Mouse (Mus musculus) erythroblast, embryonic 14.5 days (primary cell): ENCODE results near the gene Fam83e. TPM values are rescaled to one million over a fixed set of nuclear protein-coding genes. Genes with fewer than 3 reads are reported as not detected.

Experiments
- H3K27me3 ChIP-seq: 2 replicates; pipeline ENCODE4 v1.6.1; 2012; ENCODE audit warnings: inconsistent platforms; ENCODE audit not compliant: control insufficient read depth
- H3K36me3 ChIP-seq: 2 replicates; pipeline ENCODE4 v1.6.1; 2012; ENCODE audit warnings: mild to moderate bottlenecking, inconsistent platforms; ENCODE audit not compliant: control insufficient read depth
- H3K4me1 ChIP-seq: 2 replicates; pipeline ENCODE4 v1.6.1; 2012; ENCODE audit warnings: inconsistent platforms; ENCODE audit not compliant: control insufficient read depth
- H3K4me3 ChIP-seq: replicated peaks from 2 replicates; pipeline ENCODE3; 2012; ENCODE audit warnings: moderate library complexity, mild to moderate bottlenecking, inconsistent platforms
- H3K9me3 ChIP-seq: 2 replicates; pipeline ENCODE4 v1.6.1; 2012; ENCODE audit warnings: low read length, inconsistent platforms, mixed read lengths; ENCODE audit not compliant: control insufficient read depth
- GATA1 ChIP-seq: IDR thresholded peaks from 2 replicates; pipeline ENCODE4 v1.6.1; 2012; ENCODE audit warnings: low read length, inconsistent platforms, mixed read lengths
- TAL1 ChIP-seq: IDR thresholded peaks from 3 replicates; pipeline ENCODE4 v1.6.1; 2012; ENCODE audit warnings: low read length, inconsistent platforms, mixed read lengths
- polyA plus RNA-seq: library from polyadenylated mRNA; stranded (reverse); fragments of >175 nt; gene quantifications from 2 replicates; pipeline ENCODE4 v1.2.3, GENCODE M21; 2012

Gene Fam83e
- polyA plus RNA-seq, 1 experiment, result 0.11 TPM

DNA sequence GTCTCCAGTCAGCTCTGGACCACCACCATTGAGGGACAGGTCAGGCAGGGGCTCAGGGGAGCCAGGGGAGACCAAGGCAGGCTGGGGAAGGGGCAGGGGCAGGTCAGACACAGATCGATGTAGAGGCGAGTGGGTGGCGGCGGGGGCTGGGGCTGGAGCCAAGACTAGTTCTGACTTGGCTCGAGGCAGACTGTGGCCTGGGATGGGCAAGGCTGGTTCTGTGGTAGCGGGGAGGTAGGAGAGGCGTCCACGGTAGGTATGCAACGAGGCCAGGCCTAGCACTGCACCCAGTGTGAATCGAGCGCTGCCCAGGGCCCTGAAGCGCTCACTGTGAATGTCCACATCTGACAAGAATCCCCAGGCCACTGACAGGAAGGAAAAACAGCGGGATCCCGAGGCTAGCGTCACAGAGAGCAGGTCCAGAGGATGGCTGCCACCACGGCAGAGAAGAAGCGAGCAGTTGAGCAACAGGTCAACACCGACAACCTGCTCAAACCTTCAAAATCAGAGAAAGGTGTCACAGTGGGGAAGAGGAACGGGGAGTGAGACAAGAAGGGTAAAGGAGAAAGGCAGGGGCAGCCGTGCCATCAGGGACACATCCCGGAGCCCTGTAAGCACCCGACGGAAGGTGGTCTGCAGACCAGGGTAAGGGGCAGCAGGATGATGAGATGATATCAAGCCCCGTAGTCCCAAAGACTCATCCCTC is 9.5 kb upstream of the Fam83e start:
- no peaks in the 10 kb centered on the region for H3K9me3 ChIP-seq
- peaks cover 45% of the 10 kb centered on the region for H3K36me3 ChIP-seq
- H3K4me3 ChIP-seq, result no peak overlapping the region
- no peaks in the 10 kb centered on the region for H3K27me3 ChIP-seq
- no peak for TF ChIP-seq TAL1
- TF ChIP-seq GATA1, result no peak
- H3K4me1 ChIP-seq, result peaks cover 65% of the 10 kb centered on the region

DNA sequence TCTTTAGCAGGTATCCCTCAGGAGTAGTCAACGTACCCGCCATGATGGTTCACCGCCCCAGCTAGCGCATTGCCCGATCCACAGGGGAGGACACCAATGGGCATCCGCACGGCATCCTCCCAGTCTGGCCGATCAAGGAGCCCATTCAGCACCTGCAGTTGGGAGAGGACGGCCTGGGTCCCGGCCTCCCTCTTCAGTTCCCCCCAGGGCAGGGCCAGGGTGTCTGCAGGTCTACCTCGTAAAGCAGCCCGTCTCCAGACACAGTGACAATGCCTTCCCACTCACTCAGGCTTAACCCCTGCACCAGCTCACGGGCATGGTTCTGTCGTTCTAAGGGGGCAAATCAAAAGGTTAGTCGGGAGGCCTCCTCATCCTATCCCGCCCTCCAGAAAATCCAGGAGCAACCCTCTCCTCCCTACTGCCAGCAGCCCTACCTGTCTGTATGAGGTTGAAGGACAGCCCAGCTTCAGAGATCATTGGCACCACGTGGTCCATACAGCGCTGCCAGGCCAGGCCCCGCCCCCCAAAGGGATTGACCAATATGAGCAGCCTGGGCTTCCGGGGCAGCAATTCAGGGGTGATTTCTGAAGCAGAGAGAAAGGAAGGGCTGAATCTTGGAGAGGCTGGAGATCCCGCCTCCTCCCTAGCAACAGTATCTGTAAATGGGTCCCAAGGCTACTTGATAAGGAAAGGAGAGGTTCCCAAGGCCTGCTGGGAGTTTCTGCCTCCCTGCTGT is 8.8 kb upstream of the Fam83e start:
- no peak for TF ChIP-seq TAL1

DNA sequence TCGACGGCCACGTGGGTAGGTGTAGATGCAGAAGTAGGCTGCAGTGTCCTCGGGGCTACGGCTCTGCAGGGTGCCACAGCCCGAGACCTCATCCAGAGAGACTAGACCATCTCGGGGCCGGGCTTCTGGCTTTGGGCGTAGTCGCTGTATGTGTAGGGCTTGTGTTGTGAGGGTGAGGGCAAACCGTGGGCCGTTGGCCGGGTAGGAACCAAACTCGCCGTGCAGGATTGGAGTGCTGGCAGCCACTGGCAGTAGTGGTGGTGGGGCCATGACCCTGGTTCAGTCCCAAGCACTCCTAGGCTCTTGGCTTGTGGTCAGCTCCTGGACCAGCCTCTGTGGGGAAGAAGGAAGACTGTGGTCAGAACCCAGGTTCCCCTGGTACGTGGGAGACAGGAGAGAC is 7.6 kb upstream of the Fam83e start:
- Histone ChIP-seq H3K9me3 (no peaks in the 10 kb centered on the region), H3K4me3 (no peak overlapping the region), H3K36me3 (peaks cover 46% of the 10 kb centered on the region), H3K27me3 (no peaks in the 10 kb centered on the region), H3K4me1 (peaks cover 56% of the 10 kb centered on the region)
- TF ChIP-seq TAL1 (no peak), GATA1 (no peak)

More for the DNA sequence above, 8.8 kb upstream of the Fam83e start:
- Histone ChIP-seq H3K9me3 (no peaks in the 10 kb centered on the region), H3K4me1 (peaks cover 65% of the 10 kb centered on the region), H3K27me3 (no peaks in the 10 kb centered on the region), H3K36me3 (peaks cover 46% of the 10 kb centered on the region), H3K4me3 (no peak overlapping the region)

DNA sequence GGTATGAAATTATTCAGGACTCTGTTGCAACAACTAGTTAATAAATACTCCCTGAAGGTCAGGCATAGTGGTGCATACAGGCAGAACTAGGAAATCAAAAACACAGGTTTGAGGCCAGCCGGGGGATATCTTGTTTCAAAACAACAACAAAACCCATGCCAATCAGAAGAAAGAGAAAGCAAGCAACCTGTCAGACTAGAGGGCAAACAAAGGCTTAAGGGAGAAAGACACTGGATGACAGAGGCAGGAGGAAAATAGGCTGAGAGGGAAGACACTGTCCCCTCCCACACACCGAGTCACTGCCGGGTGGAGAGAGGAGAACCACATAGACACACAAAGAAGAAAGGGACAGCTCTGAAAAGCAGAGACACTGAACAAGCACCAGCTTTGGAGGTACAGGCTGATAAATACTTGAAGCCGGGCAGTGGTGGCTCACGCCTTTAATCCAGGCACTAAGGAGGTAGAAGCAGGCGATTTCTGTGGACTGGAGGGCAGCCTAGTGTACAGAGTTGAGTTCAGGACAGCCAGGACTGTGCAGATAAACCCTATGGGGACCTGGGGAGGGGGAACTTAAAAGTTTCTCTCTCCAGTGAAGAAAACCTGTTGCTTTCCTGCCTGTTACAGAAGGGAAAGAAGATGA is 7.0 kb upstream of the Fam83e start:
- no peaks in the 10 kb centered on the region for H3K9me3 ChIP-seq
- H3K36me3 ChIP-seq, result peaks cover 49% of the 10 kb centered on the region

DNA sequence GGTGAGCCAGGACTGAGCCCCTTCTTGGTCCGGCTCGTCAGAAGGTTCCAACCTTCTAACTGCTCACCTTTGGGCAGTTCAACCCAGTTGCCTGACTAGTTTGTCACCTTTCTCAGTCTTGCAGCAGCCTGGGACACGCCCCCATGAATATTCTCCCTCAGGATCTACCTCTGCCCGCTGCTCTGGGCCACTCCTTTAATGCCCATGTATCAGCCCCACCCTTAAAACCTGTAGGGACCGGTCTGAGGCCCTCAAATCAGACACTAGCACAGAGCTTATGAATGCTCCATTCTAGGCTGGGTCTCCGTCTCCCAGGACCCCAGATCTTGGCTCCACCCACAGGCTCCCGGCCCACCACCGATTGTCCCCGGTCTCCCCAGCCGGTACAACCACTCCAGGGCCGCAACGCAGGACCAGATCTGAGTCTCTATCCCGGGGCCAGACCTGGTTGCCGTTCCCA is 6.4 kb upstream of the Fam83e start:
- Histone ChIP-seq H3K4me1 (peaks cover 66% of the 10 kb centered on the region), H3K4me3 (peak overlapping the region; percentile 83), H3K9me3 (no peaks in the 10 kb centered on the region), H3K36me3 (peaks cover 54% of the 10 kb centered on the region), H3K27me3 (no peaks in the 10 kb centered on the region)
- TF ChIP-seq TAL1 (no peak), GATA1 (no peak)

More for the DNA sequence above, 7.0 kb upstream of the Fam83e start:
- Histone ChIP-seq H3K27me3 (no peaks in the 10 kb centered on the region), H3K4me3 (peak overlapping the region; percentile 83), H3K4me1 (peaks cover 59% of the 10 kb centered on the region)
- TF ChIP-seq TAL1 (no peak), GATA1 (no peak)

DNA sequence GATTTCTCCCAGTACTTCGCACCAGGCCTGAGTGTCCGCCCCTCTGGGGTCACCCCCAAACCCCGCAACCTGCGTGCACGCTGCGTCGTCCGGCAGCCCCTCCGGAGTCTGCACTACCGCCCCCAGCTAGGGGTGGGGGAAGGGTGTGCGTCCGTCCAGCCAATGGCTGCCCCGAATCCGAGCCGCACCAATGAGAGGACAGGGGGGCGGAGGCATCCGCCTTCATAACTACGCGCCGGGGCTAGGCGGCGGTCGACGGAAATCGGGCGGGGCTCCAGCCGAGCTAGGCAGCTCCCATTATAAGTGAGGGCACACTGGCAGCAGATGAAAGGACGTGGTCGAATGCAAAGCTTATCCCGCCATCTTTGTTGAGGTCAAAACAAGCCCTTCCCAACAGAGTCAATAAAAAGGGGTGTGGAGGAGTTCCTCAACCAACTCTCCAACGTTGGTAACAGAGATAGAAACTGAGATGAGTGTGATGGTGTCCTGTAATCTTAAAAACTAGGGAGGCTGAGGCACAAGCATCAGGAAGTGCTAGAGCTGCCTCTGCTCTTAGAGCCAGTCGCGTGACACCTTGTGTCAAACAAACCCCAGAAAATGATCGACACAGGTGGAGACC is 5.8 kb upstream of the Fam83e start, which contains the start of gene Rpl18:
TSS of gene Rpl18 (plus strand) at position 368 of the 619 bp plus-strand sequence.
- TF ChIP-seq GATA1 (peak; percentile 46; the same call in 1 of the 2 replicates), TAL1 (no peak)
- peaks cover 70% of the 10 kb centered on the region for H3K4me1 ChIP-seq
- H3K36me3 ChIP-seq, result peaks cover 56% of the 10 kb centered on the region
- H3K9me3 ChIP-seq, result no peaks in the 10 kb centered on the region
- H3K27me3 ChIP-seq, result no peaks in the 10 kb centered on the region
- peak within 1 kb of the TSS; percentile 83 for H3K4me3 ChIP-seq

DNA sequence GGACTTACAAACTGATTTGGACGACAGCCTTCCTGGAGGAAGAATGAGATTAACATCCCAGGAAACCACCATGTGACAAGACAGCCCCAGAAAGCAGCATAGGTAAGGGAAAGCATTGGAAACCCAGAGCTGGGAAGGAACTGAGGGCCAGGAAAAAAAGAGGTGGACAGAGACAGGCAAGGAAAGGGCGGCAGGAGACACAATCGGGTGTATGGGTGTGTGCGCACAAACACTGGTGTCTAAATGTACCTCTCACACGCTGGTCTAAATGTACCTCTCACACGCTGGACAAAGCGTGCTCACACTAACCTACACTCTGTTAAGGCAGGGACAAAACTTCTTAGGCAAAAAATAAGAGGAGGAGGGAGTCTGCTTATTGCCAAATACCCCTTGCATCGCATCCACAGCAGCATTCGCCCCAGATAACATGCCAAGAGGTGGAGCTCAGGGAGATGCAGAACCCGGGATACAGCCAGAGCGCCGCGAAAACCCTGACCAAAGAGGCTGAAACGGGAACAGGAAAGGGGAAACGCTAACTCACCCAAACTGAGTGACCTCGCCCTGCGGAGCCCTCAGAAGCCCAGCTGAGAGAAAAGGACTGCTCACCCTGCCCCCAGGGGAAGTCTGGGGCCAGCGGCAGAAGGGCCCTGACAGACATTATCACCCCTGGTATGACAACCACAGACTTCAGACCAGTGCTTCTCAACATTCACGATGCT is 5.1 kb upstream of the Fam83e start:
- H3K36me3 ChIP-seq, result peaks cover 56% of the 10 kb centered on the region
- peak overlapping the region; percentile 83 for H3K4me3 ChIP-seq
- H3K4me1 ChIP-seq, result peaks cover 73% of the 10 kb centered on the region
- no peak for TF ChIP-seq GATA1
- TF ChIP-seq TAL1, result no peak
- H3K9me3 ChIP-seq, result no peaks in the 10 kb centered on the region
- no peaks in the 10 kb centered on the region for H3K27me3 ChIP-seq

DNA sequence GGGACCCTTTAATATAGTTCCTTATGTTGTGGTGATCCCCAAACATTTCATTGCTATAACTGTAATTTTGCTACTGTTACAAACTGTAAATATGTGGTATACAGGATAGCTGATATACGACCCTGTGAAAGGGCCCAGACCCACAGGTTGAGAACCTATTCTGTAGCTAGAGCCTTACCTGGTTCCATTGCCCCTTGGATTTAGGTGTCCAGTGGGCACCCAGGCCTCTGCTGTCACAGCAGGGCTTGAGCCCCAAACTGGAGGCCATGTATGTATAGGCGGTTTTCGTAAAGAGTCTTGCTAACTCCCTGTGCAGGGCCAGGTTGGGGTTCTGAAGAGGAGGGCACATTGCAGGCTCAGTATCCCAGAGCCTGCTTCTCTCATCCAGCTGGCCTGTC is 4.6 kb upstream of the Fam83e start:
- H3K4me1 ChIP-seq, result peaks cover 75% of the 10 kb centered on the region
- H3K36me3 ChIP-seq, result peaks cover 56% of the 10 kb centered on the region
- peak overlapping the region; percentile 83 for H3K4me3 ChIP-seq
- TF ChIP-seq GATA1, result no peak
- no peak for TF ChIP-seq TAL1
- H3K9me3 ChIP-seq, result no peaks in the 10 kb centered on the region
- H3K27me3 ChIP-seq, result no peaks in the 10 kb centered on the region
